Mouse (Mus musculus) midbrain, embryonic 14.5 days (tissue): Measurements from ENCODE around the gene 1810055G02Rik. TPM values are rescaled to one million over a fixed set of nuclear protein-coding genes. Genes with fewer than 3 reads are reported as not detected.
A peak's percentile ranks its signal among the peaks of the same experiment; 100 is the strongest.

Source experiments
- ATAC-seq: fragments of 200-750 bp; cut with Nextera tagmentation; 2 replicates; pipeline ENCODE4 v1.8.0; 2017; ENCODE audit warnings: moderate number of reproducible peaks, moderate library complexity; ENCODE audit not compliant: low FRiP score, low TSS enrichment
- DNase-seq: peaks from one replicate; pipeline ENCODE4 v3.0.0-alpha.2; 2015
- H3K27ac ChIP-seq: fragments of 300-500 bp; sonication (generic); replicated peaks from 2 replicates; pipeline ENCODE4 v1.5.1; 2014; ENCODE audit warnings: mild to moderate bottlenecking, low read depth, low read length, moderate library complexity
- H3K27me3 ChIP-seq: fragments of 300-500 bp; sonication (generic); 2 replicates; pipeline ENCODE4 v1.6.1; 2014; ENCODE audit warnings: low read length, control low read depth, mixed read lengths; ENCODE audit not compliant: control insufficient read depth, insufficient read depth
- H3K36me3 ChIP-seq: fragments of 300-500 bp; sonication (generic); 2 replicates; pipeline ENCODE4 v1.6.1; 2014; ENCODE audit warnings: low read length, control low read depth; ENCODE audit not compliant: control insufficient read depth, insufficient read depth
- H3K4me1 ChIP-seq: fragments of 300-500 bp; sonication (generic); 2 replicates; pipeline ENCODE4 v1.6.1; 2014; ENCODE audit warnings: mild to moderate bottlenecking, antibody characterized with exemption, low read length, control low read depth; ENCODE audit not compliant: control insufficient read depth, insufficient read depth
- H3K4me2 ChIP-seq: fragments of 300-500 bp; sonication (generic); 2 replicates; pipeline ENCODE4 v1.6.1; 2014; ENCODE audit warnings: mild to moderate bottlenecking, low read length, moderate library complexity
- H3K4me3 ChIP-seq: fragments of 300-500 bp; sonication (generic); replicated peaks from 2 replicates; pipeline ENCODE4 v1.5.1; 2014; ENCODE audit warnings: low read depth, low read length
- H3K9ac ChIP-seq: fragments of 300-500 bp; sonication (generic); replicated peaks from 2 replicates; pipeline ENCODE4 v1.6.1; 2014; ENCODE audit warnings: mild to moderate bottlenecking, low read length, moderate library complexity
- H3K9me3 ChIP-seq: fragments of 300-500 bp; sonication (generic); 2 replicates; pipeline ENCODE4 v1.6.1; 2016; ENCODE audit warnings: low read length, control low read depth, mixed read lengths; ENCODE audit not compliant: control insufficient read depth
- WGBS: fragments of 180-500 bp; shearing (Covaris S2); extraction: QIAGEN DNeasy Blood & Tissue Kit; methylation state at CpG from one replicate; pipeline ENCODE4 v1.1.7; 2014; 5-methylcytosine and 5-hydroxymethylcytosine counted together
- polyA plus RNA-seq: library from polyadenylated mRNA; unstranded; fragments of >200 nt; fragmentation: Nextera tagmentation; extraction: Ambion mirVana; gene quantifications from 2 replicates; pipeline ENCODE4 v1.2.1, GENCODE M21; 2014

1810055G02Rik gene
- polyA plus RNA-seq, 1 experiment from 2014 or later: 31.4 TPM

GRCm38 (mm10) chr19:3743851-3744512 lies 35.9 kb downstream of the 1810055G02Rik start:
- ATAC-seq (peak; percentile 73; the same call in 1 of the 2 replicates), DNase-seq (peak; percentile 90)
- peak overlapping the region; percentile 97 for H3K27ac ChIP-seq
- 3% methylated on average over 13 of the region's 13 CpGs for WGBS
- H3K4me3 ChIP-seq: peak overlapping the region; percentile 54
- no peaks in the 10 kb centered on the region for H3K36me3 ChIP-seq
- no peaks in the 10 kb centered on the region for H3K9me3 ChIP-seq
- peaks cover 13% of the 10 kb centered on the region; the same call in 1 of the 2 replicates for H3K4me1 ChIP-seq
- no peaks in the 10 kb centered on the region for H3K27me3 ChIP-seq
- H3K4me2 ChIP-seq: peak overlapping the region; percentile 69
- H3K9ac ChIP-seq: peak overlapping the region; percentile 85

DNA sequence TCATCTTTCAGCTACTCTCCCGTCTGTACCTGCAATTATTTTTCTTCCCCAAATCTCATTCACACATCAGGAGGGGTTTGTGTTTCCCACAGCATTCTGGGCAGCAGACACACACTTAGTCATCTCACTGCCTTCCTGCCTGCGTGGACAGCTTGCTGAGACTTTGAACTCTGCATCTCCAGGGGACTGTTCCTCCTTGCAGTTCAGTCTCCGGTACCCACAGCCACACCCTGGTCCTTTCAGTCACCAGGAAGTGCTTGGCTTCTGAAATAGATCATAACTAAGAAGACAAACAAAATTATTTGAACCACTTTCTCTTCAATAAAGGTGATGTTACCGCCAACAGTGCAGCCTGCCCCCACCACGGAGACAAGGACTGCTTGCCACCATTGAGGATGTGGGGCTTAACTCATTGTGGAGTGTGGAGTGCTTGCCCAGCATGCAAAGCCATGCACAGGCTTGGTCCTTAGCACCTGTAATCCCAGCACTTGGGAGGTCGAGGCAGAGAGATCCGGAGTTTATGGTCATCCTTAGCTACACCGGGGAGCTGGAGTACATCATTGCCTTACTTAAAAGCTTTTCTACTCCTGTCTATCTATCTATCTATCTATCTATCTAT lies 44.6 kb downstream of the 1810055G02Rik start:
- Histone ChIP-seq H3K27me3 (no peaks in the 10 kb centered on the region), H3K4me2 (no peak overlapping the region), H3K9ac (no peak overlapping the region), H3K4me3 (no peak overlapping the region), H3K36me3 (no peaks in the 10 kb centered on the region), H3K27ac (no peak overlapping the region), H3K9me3 (no peaks in the 10 kb centered on the region), H3K4me1 (no peaks in the 10 kb centered on the region)
- ATAC-seq (no peak), DNase-seq (no peak)
- 68% methylated on average over 8 of the region's 8 CpGs for whole genome bisulfite sequencing

- H3K9ac ChIP-seq: no peak overlapping the region
- no peaks in the 10 kb centered on the region for H3K4me1 ChIP-seq
- H3K36me3 ChIP-seq: no peaks in the 10 kb centered on the region
- H3K9me3 ChIP-seq: no peaks in the 10 kb centered on the region
- ATAC-seq: no peak
- H3K27ac ChIP-seq: no peak overlapping the region
- H3K27me3 ChIP-seq: no peaks in the 10 kb centered on the region
- WGBS: 82% methylated on average over 1 of the region's 1 CpGs
- DNase-seq: no peak
- no peak overlapping the region for H3K4me3 ChIP-seq
- no peak overlapping the region for H3K4me2 ChIP-seq
Observed at GRCm38 (mm10) chr19:3753240-3753633, 45.1 kb downstream of the 1810055G02Rik start.

DNA sequence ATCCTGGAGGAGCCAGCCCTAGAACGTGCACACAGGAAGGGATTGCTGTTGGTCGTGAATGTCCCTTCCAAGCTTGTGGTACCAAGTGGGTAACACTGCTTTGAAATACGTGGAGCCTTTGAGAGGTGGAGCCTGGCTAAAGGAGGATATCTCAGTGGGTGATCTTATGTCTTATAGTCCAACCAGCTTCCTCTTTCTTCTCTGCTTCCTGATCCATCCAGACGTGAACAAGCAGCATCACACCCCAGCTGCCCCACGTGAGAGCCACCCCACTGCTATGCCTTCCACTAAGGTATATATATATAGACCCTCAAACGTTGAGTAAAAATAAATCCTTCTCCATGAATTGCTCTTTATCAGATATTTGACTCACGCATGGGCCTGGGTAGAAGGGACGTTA lies 45.6 kb downstream of the 1810055G02Rik start:
- no peak overlapping the region for H3K27ac ChIP-seq
- H3K9me3 ChIP-seq: no peaks in the 10 kb centered on the region
- H3K36me3 ChIP-seq: no peaks in the 10 kb centered on the region
- no peak for DNase-seq
- no peak overlapping the region for H3K4me3 ChIP-seq
- ATAC-seq: no peak
- H3K9ac ChIP-seq: no peak overlapping the region
- no peak overlapping the region for H3K4me2 ChIP-seq
- H3K27me3 ChIP-seq: no peaks in the 10 kb centered on the region
- H3K4me1 ChIP-seq: no peaks in the 10 kb centered on the region
- 66% methylated on average over 8 of the region's 8 CpGs for WGBS

- WGBS: 64% methylated on average over 1 of the region's 1 CpGs
- ATAC-seq (no peak), DNase-seq (no peak)
- no peak overlapping the region for H3K9ac ChIP-seq
- H3K27me3 ChIP-seq: no peaks in the 10 kb centered on the region
- H3K36me3 ChIP-seq: no peaks in the 10 kb centered on the region
- no peak overlapping the region for H3K4me2 ChIP-seq
- H3K27ac ChIP-seq: no peak overlapping the region
- no peak overlapping the region for H3K4me3 ChIP-seq
- no peaks in the 10 kb centered on the region for H3K9me3 ChIP-seq
- no peaks in the 10 kb centered on the region for H3K4me1 ChIP-seq
Observed at GRCm38 (mm10) chr19:3757861-3758260, 49.8 kb downstream of the 1810055G02Rik start.

- 83% methylated on average over 4 of the region's 4 CpGs for WGBS
- Histone ChIP-seq H3K4me2 (no peak overlapping the region), H3K4me3 (no peak overlapping the region), H3K27me3 (no peaks in the 10 kb centered on the region), H3K36me3 (no peaks in the 10 kb centered on the region), H3K9me3 (no peaks in the 10 kb centered on the region), H3K4me1 (peaks cover 22% of the 10 kb centered on the region), H3K27ac (no peak overlapping the region), H3K9ac (no peak overlapping the region)
- no peak for DNase-seq
- ATAC-seq: no peak
Observed at GRCm38 (mm10) chr19:3765221-3765820, 57.2 kb downstream of the 1810055G02Rik start.

DNA sequence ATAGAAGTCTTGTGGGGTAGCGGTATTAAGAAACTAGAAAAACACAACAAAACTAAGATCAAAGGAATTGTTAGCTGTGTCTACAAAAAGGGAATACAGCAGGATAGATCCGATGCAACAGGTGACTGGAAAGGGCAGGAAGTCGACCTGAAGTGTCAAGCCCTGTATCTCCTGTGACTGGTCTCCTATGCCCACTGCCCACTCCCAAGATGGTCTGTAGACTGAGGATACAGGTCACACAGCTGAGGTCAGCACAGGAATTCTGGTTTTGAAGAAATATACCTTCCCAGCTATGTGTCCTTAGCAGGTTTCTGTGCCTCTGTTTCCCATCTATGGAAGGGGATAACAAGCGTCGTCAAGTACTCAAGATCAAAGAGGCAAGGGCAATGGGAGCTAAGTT lies 58.3 kb downstream of the 1810055G02Rik start:
- no peaks in the 10 kb centered on the region for H3K27me3 ChIP-seq
- peak overlapping the region; percentile 99 for H3K4me3 ChIP-seq
- WGBS: 96% methylated on average over 5 of the region's 5 CpGs
- H3K27ac ChIP-seq: peak overlapping the region; percentile 100; the same call in 1 of the 2 replicates
- no peaks in the 10 kb centered on the region for H3K9me3 ChIP-seq
- ATAC-seq: no peak
- DNase-seq: no peak
- peak overlapping the region; percentile 100; the same call in 1 of the 2 replicates for H3K9ac ChIP-seq
- H3K4me1 ChIP-seq: peaks cover 24% of the 10 kb centered on the region
- no peaks in the 10 kb centered on the region for H3K36me3 ChIP-seq
- peak overlapping the region; percentile 90 for H3K4me2 ChIP-seq

DNA sequence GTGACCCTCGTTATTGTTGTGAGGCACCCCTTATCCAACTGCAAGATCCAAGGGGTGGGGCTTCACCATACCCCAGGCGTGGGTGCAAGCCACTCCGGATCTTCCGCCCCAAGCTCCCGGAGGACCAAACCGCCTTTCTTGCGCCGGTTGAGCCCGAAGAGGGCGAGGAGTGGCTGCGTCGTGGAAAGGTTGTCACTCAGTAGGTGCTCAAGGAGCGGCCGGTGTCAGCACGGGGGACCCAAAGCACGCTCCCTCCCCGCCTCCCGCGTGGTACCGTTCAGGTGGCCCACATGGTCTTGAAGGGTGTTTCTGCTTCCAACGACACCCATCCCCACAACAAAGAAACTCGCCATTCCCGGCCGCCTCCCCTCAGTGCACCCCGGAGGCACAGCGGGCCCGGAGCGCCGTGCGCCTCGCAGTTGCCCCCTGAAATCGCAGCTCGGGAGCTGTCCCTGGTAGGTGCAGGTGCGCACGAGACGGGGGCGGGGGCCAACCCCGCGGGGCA lies 59.2 kb downstream of the 1810055G02Rik start, which contains the start of gene Kmt5b:
Gene Kmt5b, plus strand, starts transcription at position 146 of the 505 bp plus-strand sequence.
- 1% methylated on average over 39 of the region's 39 CpGs for WGBS
- peak; percentile 46 for ATAC-seq
- peaks cover 24% of the 10 kb centered on the region for H3K4me1 ChIP-seq

More for the DNA sequence above, 59.2 kb downstream of the 1810055G02Rik start, which contains the start of gene Kmt5b:
- Histone ChIP-seq H3K27ac (peak within 1 kb of the TSS; percentile 100), H3K9ac (peak within 1 kb of the TSS; percentile 100), H3K27me3 (no peaks in the 10 kb centered on the region), H3K4me3 (peak within 1 kb of the TSS; percentile 99), H3K4me2 (peak within 1 kb of the TSS; percentile 90), H3K36me3 (no peaks in the 10 kb centered on the region), H3K9me3 (no peaks in the 10 kb centered on the region)
- peak; percentile 77 for DNase-seq
